Mouse (Mus musculus) kidney, embryonic 14.5 days (tissue): ENCODE measurements at regions not wholly inside any gene's neighbourhood (a gene's known extent, or its start where the extent isn't known, plus 50 kb on each side); places are given as distances from the start of the nearest gene placed in this dataset.

Experiments used
- ATAC-seq: fragments of 200-750 bp; cut with Nextera tagmentation; 2 replicates; pipeline ENCODE4 v1.8.0; 2017; ENCODE audit warnings: moderate number of reproducible peaks, mild to moderate bottlenecking, moderate TSS enrichment, moderate library complexity; ENCODE audit not compliant: low FRiP score, low TSS enrichment
- H3K27ac ChIP-seq: fragments of 300-500 bp; sonication (generic); 2 replicates; pipeline ENCODE4 v1.5.1; 2014; ENCODE audit warnings: low read depth, mild to moderate bottlenecking, low read length, moderate library complexity, mixed read lengths
- H3K27me3 ChIP-seq: fragments of 300-500 bp; sonication (generic); 2 replicates; pipeline ENCODE4 v1.6.1; 2014; ENCODE audit warnings: mild to moderate bottlenecking, low read length; ENCODE audit not compliant: control insufficient read depth, insufficient read depth
- H3K36me3 ChIP-seq: fragments of 300-500 bp; sonication (generic); 2 replicates; pipeline ENCODE4 v1.6.1; 2014; ENCODE audit warnings: low read length, mixed read lengths; ENCODE audit not compliant: control insufficient read depth, insufficient read depth
- H3K4me1 ChIP-seq: fragments of 300-500 bp; sonication (generic); 2 replicates; pipeline ENCODE4 v1.6.1; 2014; ENCODE audit warnings: low read length, mixed read lengths; ENCODE audit not compliant: control insufficient read depth, insufficient read depth
- H3K4me2 ChIP-seq: fragments of 300-500 bp; sonication (generic); replicated peaks from 2 replicates; pipeline ENCODE4 v1.6.1; 2014; ENCODE audit warnings: low read depth, mild to moderate bottlenecking, low read length
- H3K4me3 ChIP-seq: fragments of 300-500 bp; sonication (generic); 2 replicates; pipeline ENCODE4 v1.5.1; 2014; ENCODE audit warnings: mild to moderate bottlenecking, low read length
- H3K9ac ChIP-seq: fragments of 300-500 bp; sonication (generic); 2 replicates; pipeline ENCODE4 v1.6.1; 2014; ENCODE audit warnings: low read depth, mild to moderate bottlenecking, low read length, moderate library complexity
- H3K9me3 ChIP-seq: fragments of 300-500 bp; sonication (generic); 2 replicates; pipeline ENCODE4 v1.6.1; 2016; ENCODE audit warnings: low read length; ENCODE audit not compliant: control insufficient read depth
- WGBS: fragments of 180-500 bp; shearing (Covaris S2); extraction: QIAGEN DNeasy Blood & Tissue Kit; methylation state at CpG from one replicate; pipeline ENCODE4 v1.1.7; 2014; 5-methylcytosine and 5-hydroxymethylcytosine counted together

DNA sequence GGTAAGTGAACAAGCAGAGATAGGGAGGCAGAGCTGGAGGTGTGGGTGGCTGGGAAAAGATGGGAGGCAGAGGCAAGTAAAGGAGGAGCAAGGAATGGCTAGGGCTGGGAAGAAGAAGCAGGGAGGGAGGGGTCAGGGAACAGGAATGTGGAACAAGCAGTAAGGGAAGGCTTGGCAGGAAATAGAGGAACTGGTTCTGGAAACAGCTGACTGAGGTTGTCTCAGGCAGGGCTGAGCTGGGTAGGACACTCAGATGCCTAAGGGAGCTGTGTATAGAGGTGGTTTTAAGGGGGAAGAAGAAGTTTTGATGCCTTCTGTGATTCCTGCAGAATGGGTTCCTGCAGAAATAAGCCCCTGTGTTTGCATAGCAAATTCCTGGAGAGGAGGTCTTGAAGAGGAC lies 92.7 kb downstream of the Nucb2 start:
- Histone ChIP-seq H3K9me3 (no peaks in the 10 kb centered on the region; the same call in 1 of the 2 replicates), H3K36me3 (no peaks in the 10 kb centered on the region), H3K4me3 (no peak overlapping the region), H3K9ac (no peak overlapping the region), H3K27ac (no peak overlapping the region), H3K4me1 (no peaks in the 10 kb centered on the region), H3K4me2 (no peak overlapping the region), H3K27me3 (no peaks in the 10 kb centered on the region)
- ATAC-seq: no peak

DNA sequence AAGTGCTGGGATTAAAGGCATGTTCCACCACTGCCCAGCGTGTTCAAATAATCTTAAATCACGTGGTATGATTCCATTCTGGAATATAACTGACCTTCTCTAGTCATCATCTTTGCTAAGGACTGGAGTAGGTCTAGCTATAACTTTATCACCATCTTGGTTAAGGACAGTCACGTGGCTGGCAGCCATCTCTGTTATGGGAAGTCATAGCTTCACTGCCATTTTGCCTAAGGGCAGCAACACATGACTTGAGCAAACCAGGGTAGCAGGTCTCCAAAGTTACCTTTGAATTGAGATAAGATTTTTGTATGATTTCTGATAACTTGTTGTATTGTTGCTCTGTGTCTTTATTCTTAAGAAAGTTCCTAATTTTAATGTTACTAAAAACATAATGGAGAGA lies 96.2 kb downstream of the Nucb2 start:
- no peak overlapping the region for H3K27ac ChIP-seq
- 90% methylated on average over 3 of the region's 3 CpGs for WGBS
- no peak for ATAC-seq

DNA sequence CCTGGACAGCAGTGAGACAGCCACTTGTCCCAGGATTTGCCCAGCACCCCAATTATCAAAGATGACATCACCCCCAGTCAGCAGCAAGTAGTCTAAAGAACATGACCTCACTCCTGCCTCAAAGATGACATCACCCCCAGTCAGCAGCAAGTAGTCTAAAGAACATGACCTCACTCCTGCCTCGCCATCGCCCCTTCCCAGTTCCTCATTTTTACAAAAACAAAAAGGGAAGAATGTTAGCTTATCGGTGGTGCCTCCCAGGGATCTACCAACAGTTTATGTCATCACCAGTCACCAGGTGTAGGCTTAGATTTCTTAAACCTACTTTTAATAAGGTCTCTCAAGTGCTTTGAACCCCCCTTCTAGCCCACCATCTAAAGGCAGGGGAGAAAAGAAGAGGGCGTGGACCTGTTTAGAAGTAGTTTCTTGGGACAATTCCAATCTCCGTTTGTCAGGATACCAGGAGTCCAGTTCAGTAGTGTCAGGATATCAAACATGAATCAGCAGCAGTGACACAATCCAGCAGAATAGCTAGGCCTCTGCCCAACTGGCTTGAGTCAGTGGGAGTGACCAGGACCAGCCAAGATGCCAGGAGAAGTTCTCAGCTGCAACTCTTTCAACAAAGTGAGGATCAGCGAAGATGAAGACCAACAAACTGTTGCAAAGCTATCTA lies 99.1 kb downstream of the Nucb2 start:
- WGBS: 91% methylated on average over 6 of the region's 6 CpGs
- H3K27ac ChIP-seq: no peak overlapping the region
- H3K9me3 ChIP-seq: no peaks in the 10 kb centered on the region; the same call in 1 of the 2 replicates
- H3K36me3 ChIP-seq: no peaks in the 10 kb centered on the region
- H3K4me1 ChIP-seq: no peaks in the 10 kb centered on the region
- no peak for ATAC-seq
- no peaks in the 10 kb centered on the region for H3K27me3 ChIP-seq
- no peak overlapping the region for H3K4me3 ChIP-seq
- no peak overlapping the region for H3K9ac ChIP-seq
- no peak overlapping the region for H3K4me2 ChIP-seq

More for the DNA sequence above, 96.2 kb downstream of the Nucb2 start:
- Histone ChIP-seq H3K9ac (no peak overlapping the region), H3K4me1 (no peaks in the 10 kb centered on the region), H3K9me3 (no peaks in the 10 kb centered on the region; the same call in 1 of the 2 replicates), H3K4me3 (no peak overlapping the region), H3K36me3 (no peaks in the 10 kb centered on the region), H3K4me2 (no peak overlapping the region), H3K27me3 (no peaks in the 10 kb centered on the region)

- Histone ChIP-seq H3K9ac (no peak overlapping the region), H3K27me3 (no peaks in the 10 kb centered on the region), H3K27ac (no peak overlapping the region), H3K4me2 (no peak overlapping the region), H3K4me3 (no peak overlapping the region), H3K36me3 (no peaks in the 10 kb centered on the region), H3K9me3 (no peaks in the 10 kb centered on the region; the same call in 1 of the 2 replicates), H3K4me1 (no peaks in the 10 kb centered on the region)
- no peak for ATAC-seq
- 74% methylated on average over 3 of the region's 3 CpGs for WGBS
Observed at GRCm38 (mm10) chr7:116603840-116604194, 99.6 kb downstream of the Nucb2 start.

GRCm38 (mm10) chr7:116606255-116606654 lies 102.1 kb downstream of the Nucb2 start:
- Histone ChIP-seq H3K4me1 (no peaks in the 10 kb centered on the region), H3K4me2 (no peak overlapping the region), H3K4me3 (no peak overlapping the region), H3K9me3 (no peaks in the 10 kb centered on the region), H3K27me3 (no peaks in the 10 kb centered on the region), H3K36me3 (no peaks in the 10 kb centered on the region), H3K27ac (no peak overlapping the region), H3K9ac (no peak overlapping the region)
- WGBS: 86% methylated on average over 6 of the region's 6 CpGs
- no peak for ATAC-seq

- no peak overlapping the region for H3K4me2 ChIP-seq
- H3K36me3 ChIP-seq: no peaks in the 10 kb centered on the region
- 0 out of 2 replicates have a peak, but pooled peaks have one; percentile 37 for ATAC-seq
- H3K4me1 ChIP-seq: no peaks in the 10 kb centered on the region
- no peak overlapping the region for H3K9ac ChIP-seq
- H3K4me3 ChIP-seq: no peak overlapping the region
- 66% methylated on average over 6 of the region's 6 CpGs for WGBS
- no peaks in the 10 kb centered on the region for H3K9me3 ChIP-seq
- H3K27ac ChIP-seq: no peak overlapping the region
- no peaks in the 10 kb centered on the region for H3K27me3 ChIP-seq
Observed at GRCm38 (mm10) chr7:116606751-116607483, 102.7 kb downstream of the Nucb2 start.

DNA sequence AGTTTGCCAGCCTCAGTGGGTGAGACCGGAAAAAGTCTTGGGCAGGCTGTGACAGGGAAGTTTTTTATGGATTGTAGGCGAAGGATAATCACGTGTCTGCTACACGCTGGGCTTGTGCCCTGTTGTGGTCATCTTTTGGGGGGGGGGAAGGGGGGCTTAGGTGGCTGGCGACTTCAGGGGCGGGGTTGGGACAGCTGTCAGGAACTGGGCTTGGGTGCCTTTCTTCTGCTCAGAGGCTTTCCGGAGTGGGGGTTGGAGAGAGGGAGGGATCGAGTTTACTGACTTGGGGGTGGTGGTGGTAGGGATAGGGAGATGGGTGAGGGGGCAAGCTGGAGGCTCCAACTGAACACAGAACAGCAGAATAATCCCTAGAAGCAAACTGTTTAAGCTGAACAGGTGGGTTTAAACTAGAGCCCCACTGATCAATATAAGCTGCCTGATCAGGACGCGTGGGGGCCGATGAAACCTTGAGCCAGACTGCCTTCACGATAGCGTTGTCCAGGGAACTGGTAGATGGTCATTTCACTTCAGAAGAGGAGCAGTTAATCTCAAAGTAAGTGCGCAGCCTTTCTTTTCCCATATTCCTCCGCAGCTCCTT lies 103.6 kb downstream of the Nucb2 start:
- 5% methylated on average over 15 of the region's 15 CpGs for WGBS
- H3K9me3 ChIP-seq: no peaks in the 10 kb centered on the region
- H3K4me2 ChIP-seq: peak overlapping the region; percentile 61
- no peak overlapping the region; the same call in 1 of the 2 replicates for H3K9ac ChIP-seq
- H3K4me3 ChIP-seq: peak overlapping the region; percentile 31
- H3K27me3 ChIP-seq: no peaks in the 10 kb centered on the region
- no peaks in the 10 kb centered on the region for H3K36me3 ChIP-seq
- H3K27ac ChIP-seq: no peak overlapping the region
- H3K4me1 ChIP-seq: no peaks in the 10 kb centered on the region
- peak; percentile 46 for ATAC-seq

GRCm38 (mm10) chr7:116608350-116609085 lies 104.3 kb downstream of the Nucb2 start:
- WGBS: 26% methylated on average over 15 of the region's 15 CpGs
- H3K27ac ChIP-seq: no peak overlapping the region
- peak overlapping the region; percentile 31 for H3K4me3 ChIP-seq
- H3K27me3 ChIP-seq: no peaks in the 10 kb centered on the region
- H3K9ac ChIP-seq: no peak overlapping the region
- no peaks in the 10 kb centered on the region for H3K9me3 ChIP-seq
- peak; percentile 80 for ATAC-seq
- no peaks in the 10 kb centered on the region for H3K36me3 ChIP-seq
- H3K4me2 ChIP-seq: peak overlapping the region; percentile 61
- H3K4me1 ChIP-seq: no peaks in the 10 kb centered on the region
